Mouse (Mus musculus) hindbrain, embryonic 14.5 days (tissue): ENCODE measurements around the gene Hdgfl2. TPM values are rescaled to one million over a fixed set of nuclear protein-coding genes. Genes with fewer than 3 reads are reported as not detected.

Experiments used
- ATAC-seq: fragments of 200-750 bp; cut with Nextera tagmentation; 2 replicates; pipeline ENCODE4 v1.8.0; 2017; ENCODE audit warnings: moderate number of reproducible peaks, mild to moderate bottlenecking, moderate TSS enrichment, moderate library complexity; ENCODE audit not compliant: low FRiP score
- DNase-seq: peaks from one replicate; pipeline ENCODE4 v3.0.0-alpha.2; 2015; ENCODE audit warnings: low spot score
- H3K27ac ChIP-seq: fragments of 300-500 bp; sonication (generic); 2 replicates; pipeline ENCODE4 v1.5.1; 2014; ENCODE audit warnings: mild to moderate bottlenecking, moderate library complexity
- H3K27me3 ChIP-seq: fragments of 300-500 bp; sonication (generic); 2 replicates; pipeline ENCODE4 v1.6.1; 2014; ENCODE audit warnings: mild to moderate bottlenecking, low read length, mixed read lengths; ENCODE audit not compliant: control insufficient read depth, insufficient read depth
- H3K36me3 ChIP-seq: fragments of 300-500 bp; sonication (generic); replicated peaks from 2 replicates; pipeline ENCODE4 v1.6.1; 2014; ENCODE audit not compliant: control insufficient read depth, insufficient read depth
- H3K4me1 ChIP-seq: fragments of 300-500 bp; sonication (generic); replicated peaks from 2 replicates; pipeline ENCODE4 v1.6.1; 2014; ENCODE audit warnings: antibody characterized with exemption, low read length, mixed read lengths; ENCODE audit not compliant: control insufficient read depth, insufficient read depth
- H3K4me2 ChIP-seq: fragments of 300-500 bp; sonication (generic); replicated peaks from 2 replicates; pipeline ENCODE4 v1.6.1; 2014; ENCODE audit warnings: mild to moderate bottlenecking, moderate library complexity
- H3K4me3 ChIP-seq: fragments of 300-500 bp; sonication (generic); replicated peaks from 2 replicates; pipeline ENCODE4 v1.5.1; 2014; ENCODE audit warnings: mild to moderate bottlenecking, low read length
- H3K9ac ChIP-seq: fragments of 300-500 bp; sonication (generic); 2 replicates; pipeline ENCODE4 v1.6.1; 2014
- H3K9me3 ChIP-seq: fragments of 300-500 bp; sonication (generic); 2 replicates; pipeline ENCODE4 v1.6.1; 2016; ENCODE audit warnings: low read length; ENCODE audit not compliant: control insufficient read depth
- WGBS: fragments of 180-500 bp; shearing (Covaris S2); extraction: QIAGEN DNeasy Blood & Tissue Kit; methylation state at CpG from one replicate; pipeline ENCODE4 v1.1.7; 2014; 5-methylcytosine and 5-hydroxymethylcytosine counted together
- polyA plus RNA-seq: library from polyadenylated mRNA; unstranded; fragments of >200 nt; fragmentation: Nextera tagmentation; extraction: Ambion mirVana; gene quantifications from 2 replicates; pipeline ENCODE4 v1.2.1, GENCODE M21; 2014

The Hdgfl2 gene
- polyA plus RNA-seq, 1 experiment from 2014 or later: 98.1 TPM

GRCm38 (mm10) chr17:56139858-56140595 is 60.6 kb downstream of the Hdgfl2 start, which contains the start of gene Sema6b:
TSS of gene Sema6b (minus strand) at chr17:56140343.
- H3K4me3 ChIP-seq: peak within 1 kb of the TSS; percentile 85
- H3K9ac ChIP-seq: peak within 1 kb of the TSS; percentile 87
- peak within 1 kb of the TSS; percentile 79 for H3K4me2 ChIP-seq
- peaks cover 17% of the 10 kb centered on the region for H3K4me1 ChIP-seq
- H3K27me3 ChIP-seq: no peaks in the 10 kb centered on the region
- 1% methylated on average over 76 of the region's 79 CpGs for WGBS
- H3K27ac ChIP-seq: peak within 1 kb of the TSS; percentile 78
- peak; percentile 79 for DNase-seq
- peak; percentile 49 for ATAC-seq
- H3K9me3 ChIP-seq: no peaks in the 10 kb centered on the region
- no peaks in the 10 kb centered on the region for H3K36me3 ChIP-seq

DNA sequence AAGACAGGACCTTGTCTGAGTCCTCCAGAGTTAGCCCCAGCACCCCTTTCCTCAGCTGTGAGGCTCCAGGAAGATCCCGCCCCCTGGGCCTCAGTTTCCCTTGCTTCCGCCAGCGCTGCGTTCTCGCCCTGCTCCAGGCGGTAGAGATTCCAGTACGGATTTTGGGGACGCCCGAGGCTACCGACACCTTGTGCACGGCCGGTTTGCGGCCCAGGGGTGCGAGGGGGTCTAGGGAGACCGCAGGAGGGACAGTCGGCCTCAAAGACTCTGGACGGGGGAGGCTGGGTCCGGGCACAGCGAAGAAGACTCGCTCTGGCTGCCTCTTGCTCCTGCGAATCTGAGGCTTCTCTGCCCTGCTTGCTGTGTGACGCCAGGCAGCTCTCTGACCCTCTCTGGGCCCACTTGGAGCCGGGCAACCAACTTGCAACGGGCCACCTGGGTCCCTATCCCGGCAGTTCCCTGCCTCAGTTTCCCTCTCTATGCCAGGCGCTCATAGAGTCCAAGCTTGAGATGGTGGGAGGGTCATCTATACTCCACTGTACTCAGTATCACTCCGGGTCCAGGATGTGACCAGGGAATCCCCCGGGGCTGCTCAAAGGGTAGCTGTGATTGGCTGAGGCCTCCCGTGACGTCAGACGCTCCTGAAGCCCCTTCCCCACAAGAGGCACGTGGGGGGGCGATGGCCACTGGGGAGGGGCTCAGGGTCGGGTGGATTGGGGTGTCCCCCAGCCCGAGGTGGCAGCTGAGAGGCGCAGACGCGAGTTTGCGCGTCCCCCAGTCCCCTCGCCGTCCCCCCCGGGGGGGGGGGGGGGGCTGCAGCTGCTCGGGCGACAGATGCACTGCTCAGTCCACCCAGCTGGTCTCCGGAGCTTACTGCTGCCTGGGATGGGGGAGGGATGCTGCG is 62.5 kb downstream of the Hdgfl2 start:
- H3K4me3 ChIP-seq: peak overlapping the region; percentile 39
- no peaks in the 10 kb centered on the region for H3K9me3 ChIP-seq
- H3K27ac ChIP-seq: no peak overlapping the region
- no peaks in the 10 kb centered on the region for H3K36me3 ChIP-seq
- peak overlapping the region; percentile 63 for H3K4me2 ChIP-seq
- WGBS: under 1% methylated on average over 41 of the region's 47 CpGs
- peak; percentile 62 for DNase-seq
- H3K4me1 ChIP-seq: peaks cover 17% of the 10 kb centered on the region
- peak; percentile 44 for ATAC-seq
- H3K9ac ChIP-seq: peak overlapping the region; percentile 57
- H3K27me3 ChIP-seq: no peaks in the 10 kb centered on the region

DNA sequence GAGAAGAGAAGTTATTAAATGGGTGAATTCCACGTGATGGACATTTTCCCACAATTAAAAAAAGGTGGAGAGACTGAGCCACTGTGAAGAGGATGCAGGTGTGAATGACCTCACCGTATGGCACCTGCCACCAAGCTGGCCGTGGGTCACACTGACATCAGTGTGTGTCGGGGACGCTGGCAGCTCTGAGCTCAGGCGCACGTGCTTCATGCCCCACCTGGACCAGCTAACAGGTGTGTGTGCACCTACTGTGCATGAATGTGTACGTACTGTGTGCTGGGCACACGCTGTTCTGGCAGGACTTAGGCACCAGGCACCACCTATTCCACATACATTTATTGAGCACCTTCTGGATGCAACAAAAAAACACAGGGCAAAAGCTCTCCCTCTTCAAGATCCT is 65.1 kb downstream of the Hdgfl2 start:
- ATAC-seq: no peak
- WGBS: 79% methylated on average over 9 of the region's 9 CpGs
- H3K27me3 ChIP-seq: peaks cover 9% of the 10 kb centered on the region; the same call in 1 of the 2 replicates

GRCm38 (mm10) chr17:56146131-56146530 is 66.7 kb downstream of the Hdgfl2 start:
- H3K27ac ChIP-seq: no peak overlapping the region
- no peak overlapping the region for H3K9ac ChIP-seq
- no peak overlapping the region for H3K4me3 ChIP-seq
- H3K4me1 ChIP-seq: peaks cover 10% of the 10 kb centered on the region; the same call in 1 of the 2 replicates
- H3K27me3 ChIP-seq: peaks cover 21% of the 10 kb centered on the region; the same call in 1 of the 2 replicates
- no peak overlapping the region for H3K4me2 ChIP-seq
- ATAC-seq (no peak), DNase-seq (no peak)
- H3K36me3 ChIP-seq: no peaks in the 10 kb centered on the region
- no peaks in the 10 kb centered on the region for H3K9me3 ChIP-seq
- WGBS: 20% methylated on average over 9 of the region's 9 CpGs

More for the DNA sequence above, 65.1 kb downstream of the Hdgfl2 start:
- H3K9me3 ChIP-seq: no peaks in the 10 kb centered on the region
- H3K9ac ChIP-seq: no peak overlapping the region
- H3K36me3 ChIP-seq: no peaks in the 10 kb centered on the region
- peaks cover 10% of the 10 kb centered on the region; the same call in 1 of the 2 replicates for H3K4me1 ChIP-seq
- DNase-seq: no peak
- no peak overlapping the region for H3K4me2 ChIP-seq
- no peak overlapping the region for H3K27ac ChIP-seq
- H3K4me3 ChIP-seq: no peak overlapping the region

DNA sequence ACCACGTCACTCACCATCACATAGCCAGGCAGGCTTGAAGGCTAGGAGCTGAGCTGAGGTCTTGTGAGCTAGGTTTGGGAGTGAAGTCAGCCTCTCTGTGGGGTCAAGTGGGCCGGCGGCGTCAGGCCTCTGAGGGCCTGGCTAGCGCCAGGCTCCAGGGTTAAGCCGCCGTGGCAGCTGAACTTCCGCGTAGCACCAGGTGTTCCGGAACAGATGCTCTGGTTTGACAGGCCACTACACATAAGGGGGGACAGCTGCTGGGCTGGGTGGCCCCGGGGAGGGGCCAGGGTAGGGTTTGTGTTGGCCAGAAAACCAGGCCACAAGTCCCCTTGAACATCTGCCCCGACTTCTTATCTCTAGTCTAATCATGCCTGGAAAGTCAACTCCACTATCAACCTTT is 68.0 kb downstream of the Hdgfl2 start:
- peaks cover 22% of the 10 kb centered on the region; the same call in 1 of the 2 replicates for H3K27me3 ChIP-seq
- no peaks in the 10 kb centered on the region for H3K36me3 ChIP-seq
- no peak overlapping the region for H3K9ac ChIP-seq
- no peak for ATAC-seq
- H3K4me2 ChIP-seq: no peak overlapping the region
- no peak overlapping the region for H3K27ac ChIP-seq
- WGBS: 59% methylated on average over 12 of the region's 12 CpGs
- no peaks in the 10 kb centered on the region for H3K9me3 ChIP-seq
- DNase-seq: no peak
- no peak overlapping the region for H3K4me3 ChIP-seq
- peaks cover 4% of the 10 kb centered on the region; the same call in 1 of the 2 replicates for H3K4me1 ChIP-seq

DNA sequence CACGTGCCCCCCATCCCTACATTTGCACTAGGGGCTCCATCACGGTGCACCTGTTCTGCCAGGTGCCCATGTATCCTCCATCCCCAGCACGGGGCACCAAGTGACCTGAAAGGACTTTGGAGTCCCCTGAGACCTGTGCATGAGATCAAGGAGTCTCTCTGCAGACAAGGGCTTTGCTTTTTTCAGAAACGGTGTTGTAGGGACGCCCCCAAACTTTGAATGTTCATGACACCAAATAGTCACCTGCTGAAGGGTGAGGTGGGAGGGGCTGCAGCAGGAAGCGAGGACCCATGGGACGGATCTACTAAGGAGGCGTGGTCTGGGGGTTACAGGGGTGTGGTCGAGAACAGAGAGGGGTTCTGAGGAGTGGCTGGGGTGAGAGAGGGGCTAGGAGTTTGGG is 68.8 kb downstream of the Hdgfl2 start:
- H3K36me3 ChIP-seq: no peaks in the 10 kb centered on the region
- peaks cover 22% of the 10 kb centered on the region; the same call in 1 of the 2 replicates for H3K27me3 ChIP-seq
- H3K4me3 ChIP-seq: peak overlapping the region; percentile 34
- no peaks in the 10 kb centered on the region for H3K9me3 ChIP-seq
- H3K4me2 ChIP-seq: peak overlapping the region; percentile 85
- DNase-seq: no peak
- no peak overlapping the region for H3K27ac ChIP-seq
- WGBS: 18% methylated on average over 9 of the region's 9 CpGs
- H3K9ac ChIP-seq: peak overlapping the region; percentile 71; the same call in 1 of the 2 replicates
- H3K4me1 ChIP-seq: peaks cover 4% of the 10 kb centered on the region; the same call in 1 of the 2 replicates
- 0 out of 2 replicates have a peak, but pooled peaks have one; percentile 10 for ATAC-seq

DNA sequence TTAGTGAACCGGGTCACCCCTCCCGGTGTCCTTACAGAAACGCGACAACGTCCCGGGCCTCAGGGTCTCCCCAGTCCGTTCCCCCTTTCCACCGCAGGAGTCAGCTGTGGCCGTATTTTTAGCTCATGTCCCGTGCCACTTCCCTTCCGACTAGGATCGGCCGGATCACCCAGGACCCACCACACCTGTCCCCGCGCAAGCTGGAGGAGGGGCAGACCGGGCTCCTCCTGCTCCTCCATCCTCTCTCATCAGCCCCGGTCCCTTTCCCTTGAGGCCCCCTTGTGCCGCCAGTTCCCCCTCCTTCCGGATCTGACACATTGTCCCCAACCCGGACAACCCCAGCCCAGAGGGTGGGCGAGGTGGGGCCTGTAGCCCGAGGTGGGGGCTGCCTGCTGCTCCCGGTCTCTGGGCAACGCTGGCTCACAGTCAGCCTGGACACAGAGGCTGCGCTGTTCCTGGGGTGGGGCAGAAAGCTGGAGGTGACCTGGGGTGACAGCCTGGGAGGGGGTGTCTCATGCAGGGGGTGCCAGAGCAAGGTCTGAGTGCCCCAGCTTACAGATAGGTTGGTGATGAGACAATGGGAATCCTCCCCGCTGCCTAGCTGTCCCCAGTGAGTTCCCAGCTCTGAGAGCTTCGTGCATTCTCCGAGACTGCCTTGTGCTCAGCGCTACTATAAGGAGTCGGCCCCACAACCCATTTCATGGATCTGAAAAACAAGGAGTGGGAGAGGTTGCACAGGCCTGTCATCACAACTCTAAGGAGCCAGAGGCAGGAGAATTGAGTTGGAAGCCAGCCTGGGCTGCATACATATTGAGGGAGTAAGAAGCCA is 69.6 kb downstream of the Hdgfl2 start:
- no peak overlapping the region for H3K27ac ChIP-seq
- 2% methylated on average over 30 of the region's 30 CpGs for WGBS
- ATAC-seq (peak; percentile 60), DNase-seq (no peak)
- H3K4me3 ChIP-seq: peak overlapping the region; percentile 34
- H3K9ac ChIP-seq: peak overlapping the region; percentile 71
- no peaks in the 10 kb centered on the region for H3K9me3 ChIP-seq
- peaks cover 22% of the 10 kb centered on the region; the same call in 1 of the 2 replicates for H3K27me3 ChIP-seq
- H3K4me1 ChIP-seq: peaks cover 10% of the 10 kb centered on the region; the same call in 1 of the 2 replicates
- H3K4me2 ChIP-seq: peak overlapping the region; percentile 85
- no peaks in the 10 kb centered on the region for H3K36me3 ChIP-seq

GRCm38 (mm10) chr17:56149897-56150296 is 70.5 kb downstream of the Hdgfl2 start:
- H3K36me3 ChIP-seq: no peaks in the 10 kb centered on the region
- no peak overlapping the region for H3K4me2 ChIP-seq
- H3K4me1 ChIP-seq: peaks cover 10% of the 10 kb centered on the region; the same call in 1 of the 2 replicates
- no peak overlapping the region for H3K4me3 ChIP-seq
- H3K27me3 ChIP-seq: peaks cover 22% of the 10 kb centered on the region; the same call in 1 of the 2 replicates
- H3K27ac ChIP-seq: no peak overlapping the region
- ATAC-seq (no peak), DNase-seq (no peak)
- 54% methylated on average over 2 of the region's 2 CpGs for WGBS
- H3K9ac ChIP-seq: no peak overlapping the region
- H3K9me3 ChIP-seq: no peaks in the 10 kb centered on the region
